Mouse (Mus musculus): ENCODE results near the gene Zfand3. TPM values are rescaled to one million over a fixed set of nuclear protein-coding genes. Genes with fewer than 3 reads are reported as not detected.

Zfand3 gene
- total RNA-seq, 2 experiments from 2014 or later = 108 to 109 TPM

- DNase-seq (ENCODE audit: low spot score in 2 of 2) = no peak
These were observed 95.1 kb downstream of the Zfand3 start for GRCm38 (mm10) chr17:30099670-30100069.

GRCm38 (mm10) chr17:30101801-30102200 lies 97.3 kb downstream of the Zfand3 start:
- DNase-seq (ENCODE audit: low spot score in 2 of 2) = no peak

GRCm38 (mm10) chr17:30103005-30103404 lies 98.5 kb downstream of the Zfand3 start:
- no peak for DNase-seq (ENCODE audit: low spot score in 2 of 2)

- no peak for DNase-seq (ENCODE audit: low spot score in 2 of 2)
These were observed 99.2 kb downstream of the Zfand3 start for GRCm38 (mm10) chr17:30103641-30104165.

DNA sequence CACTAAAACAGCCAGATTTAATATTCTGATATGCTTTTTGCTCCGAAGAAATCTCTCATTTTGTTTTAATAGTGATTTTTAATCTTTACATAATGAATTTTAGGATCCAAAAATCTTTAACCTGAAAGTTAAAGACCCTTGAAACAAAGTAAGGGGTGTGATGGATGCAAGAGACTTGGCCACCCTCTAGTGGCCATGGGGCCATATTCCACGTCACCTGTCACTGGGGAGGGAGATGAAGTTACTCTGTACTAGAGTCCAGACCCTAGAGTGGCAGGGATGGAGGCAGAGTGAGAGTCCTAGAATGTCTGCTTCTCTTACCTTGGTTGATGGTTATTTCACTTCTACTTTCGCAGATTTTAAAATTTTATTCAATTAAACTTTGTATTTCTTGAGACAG lies 100.8 kb downstream of the Zfand3 start:
- no peak for DNase-seq (ENCODE audit: low spot score in 2 of 2)

DNA sequence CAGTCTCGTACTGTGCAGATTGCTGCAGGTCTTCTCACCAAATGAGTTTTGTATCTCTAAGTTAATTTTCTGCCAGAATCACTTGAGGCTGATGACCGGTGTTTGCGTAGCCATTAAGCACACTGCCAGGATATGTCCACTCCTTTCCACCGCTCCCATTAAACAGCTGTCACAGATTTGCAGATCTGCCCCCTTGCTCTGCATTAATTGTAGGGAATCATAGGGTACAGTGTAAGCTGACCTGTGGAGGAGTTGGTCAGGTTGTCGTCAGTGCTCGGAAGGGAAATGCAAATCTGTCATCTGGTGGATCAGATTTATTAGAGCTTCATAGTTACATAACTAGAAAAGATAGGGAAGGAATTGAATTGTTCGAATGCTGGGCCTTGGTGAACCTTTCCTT lies 106.1 kb downstream of the Zfand3 start:
- DNase-seq (ENCODE audit: low spot score in 2 of 2) = no peak

DNA sequence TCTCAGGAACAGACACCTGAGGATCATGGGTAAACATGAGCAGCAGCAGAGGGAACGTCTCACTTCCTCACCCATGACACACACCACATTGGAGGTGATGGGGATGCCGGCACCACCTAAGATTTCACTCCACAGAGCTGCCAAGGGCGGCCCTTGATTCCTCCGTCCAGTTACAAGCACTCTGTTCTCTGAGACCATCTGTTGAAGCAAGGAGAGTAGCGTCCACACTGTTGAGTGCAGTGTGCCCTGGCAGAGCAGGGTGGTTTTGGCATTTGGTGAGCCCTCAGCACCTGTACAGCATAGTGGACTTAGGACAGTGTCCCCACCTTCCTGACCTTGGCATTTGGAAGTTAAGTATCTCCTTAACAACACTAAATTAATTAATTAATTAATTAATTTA lies 107.0 kb downstream of the Zfand3 start:
- no peak for DNase-seq (ENCODE audit: low spot score in 2 of 2)

DNA sequence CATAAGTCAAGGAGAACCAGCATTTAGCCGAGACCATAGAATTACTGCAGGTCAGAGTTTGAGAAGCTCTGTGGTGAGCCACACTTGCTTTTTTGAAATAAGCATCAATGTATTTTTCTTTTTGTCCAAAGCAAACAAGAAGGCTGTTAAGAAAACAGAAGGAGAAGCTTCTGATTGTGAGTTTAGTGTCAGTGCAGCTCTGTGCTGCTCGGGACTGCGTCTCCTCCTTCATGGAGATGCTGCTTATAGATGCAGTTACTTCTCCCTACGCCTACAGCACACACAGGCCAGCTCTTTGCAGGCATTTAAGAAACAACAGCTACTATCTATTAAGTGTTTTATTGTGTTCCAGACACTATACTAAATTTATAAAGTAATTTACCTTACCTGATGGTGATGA lies 107.5 kb downstream of the Zfand3 start:
- DNase-seq (ENCODE audit: low spot score in 2 of 2) = no peak

- no peak for DNase-seq (ENCODE audit: low spot score in 2 of 2)
These were observed 108.2 kb downstream of the Zfand3 start for GRCm38 (mm10) chr17:30112555-30113305.

- peak; percentile 42 to 59 for DNase-seq (ENCODE audit: low spot score in 2 of 2)
These were observed 110.2 kb downstream of the Zfand3 start for GRCm38 (mm10) chr17:30114761-30115160.

GRCm38 (mm10) chr17:30116226-30116625 lies 111.7 kb downstream of the Zfand3 start:
- DNase-seq (ENCODE audit: low spot score in 2 of 2) = no peak

DNA sequence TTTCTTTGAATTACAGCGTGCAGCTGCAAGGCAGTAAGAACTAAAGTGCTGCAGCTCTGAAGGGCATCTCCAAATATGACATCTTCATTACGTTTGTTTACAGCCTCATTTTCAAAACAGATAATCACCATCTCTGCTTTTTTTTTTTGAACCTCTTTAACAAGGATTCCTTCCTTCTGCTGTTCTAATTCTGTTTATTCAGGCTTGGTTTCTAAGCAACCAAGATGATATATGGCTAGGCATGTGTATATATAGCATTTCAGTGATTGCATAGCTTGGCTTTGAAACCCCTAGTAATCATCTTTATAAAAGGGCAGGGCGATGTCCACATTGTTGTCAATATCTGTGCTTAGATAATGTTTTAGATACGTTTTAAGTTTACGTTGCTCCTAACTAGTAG lies 113.5 kb downstream of the Zfand3 start:
- no peak for DNase-seq (ENCODE audit: low spot score in 2 of 2)

DNA sequence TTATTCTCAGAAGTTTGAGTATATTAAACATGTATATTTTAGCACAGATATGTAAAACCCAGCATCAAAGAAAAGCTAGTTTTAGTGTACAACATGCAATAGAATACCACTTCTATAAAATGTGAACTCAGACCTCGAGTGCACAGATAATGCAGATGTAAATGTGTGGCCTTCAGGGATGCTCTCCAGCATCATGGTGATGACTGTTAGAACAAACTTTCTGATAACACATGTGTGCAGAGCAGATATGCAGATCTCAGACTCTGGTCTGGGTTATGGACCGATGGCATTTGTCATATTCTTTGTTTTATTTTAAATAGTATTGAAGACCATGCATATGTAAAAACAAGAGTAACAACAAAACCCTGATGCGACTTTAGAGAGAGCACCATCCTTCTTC lies 117.7 kb downstream of the Zfand3 start:
- no peak for DNase-seq (ENCODE audit: low spot score in 2 of 2)

GRCm38 (mm10) chr17:30128456-30128855 lies 123.9 kb downstream of the Zfand3 start:
- no peak for DNase-seq (ENCODE audit: low spot score in 2 of 2)

GRCm38 (mm10) chr17:30129220-30129619 lies 124.7 kb downstream of the Zfand3 start:
- DNase-seq (ENCODE audit: low spot score in 2 of 2) = no peak

- DNase-seq (ENCODE audit: low spot score in 2 of 2) = no peak
These were observed 125.8 kb downstream of the Zfand3 start for GRCm38 (mm10) chr17:30130326-30130725.

DNA sequence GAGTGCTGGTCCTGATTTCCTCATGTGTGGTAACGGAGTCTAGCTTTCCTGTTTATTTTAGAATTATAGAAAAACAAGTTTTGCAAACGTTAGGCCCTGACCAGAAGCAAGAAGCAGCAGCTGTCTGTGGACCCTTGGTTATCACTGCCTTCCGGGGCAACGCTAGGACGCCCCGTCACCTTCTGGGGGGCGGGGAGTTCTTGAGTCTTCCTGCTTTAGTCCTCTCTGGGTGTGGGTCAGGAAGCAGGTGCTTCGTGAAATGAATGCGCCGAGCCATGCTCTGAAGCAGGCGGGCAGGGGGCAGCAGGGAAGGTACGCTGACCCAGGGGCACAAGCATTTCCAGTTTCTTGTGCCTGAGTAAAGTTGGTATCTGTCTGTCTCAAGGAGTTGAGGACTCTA lies 129.1 kb downstream of the Zfand3 start:
- DNase-seq (ENCODE audit: low spot score in 2 of 2) = no peak

DNA sequence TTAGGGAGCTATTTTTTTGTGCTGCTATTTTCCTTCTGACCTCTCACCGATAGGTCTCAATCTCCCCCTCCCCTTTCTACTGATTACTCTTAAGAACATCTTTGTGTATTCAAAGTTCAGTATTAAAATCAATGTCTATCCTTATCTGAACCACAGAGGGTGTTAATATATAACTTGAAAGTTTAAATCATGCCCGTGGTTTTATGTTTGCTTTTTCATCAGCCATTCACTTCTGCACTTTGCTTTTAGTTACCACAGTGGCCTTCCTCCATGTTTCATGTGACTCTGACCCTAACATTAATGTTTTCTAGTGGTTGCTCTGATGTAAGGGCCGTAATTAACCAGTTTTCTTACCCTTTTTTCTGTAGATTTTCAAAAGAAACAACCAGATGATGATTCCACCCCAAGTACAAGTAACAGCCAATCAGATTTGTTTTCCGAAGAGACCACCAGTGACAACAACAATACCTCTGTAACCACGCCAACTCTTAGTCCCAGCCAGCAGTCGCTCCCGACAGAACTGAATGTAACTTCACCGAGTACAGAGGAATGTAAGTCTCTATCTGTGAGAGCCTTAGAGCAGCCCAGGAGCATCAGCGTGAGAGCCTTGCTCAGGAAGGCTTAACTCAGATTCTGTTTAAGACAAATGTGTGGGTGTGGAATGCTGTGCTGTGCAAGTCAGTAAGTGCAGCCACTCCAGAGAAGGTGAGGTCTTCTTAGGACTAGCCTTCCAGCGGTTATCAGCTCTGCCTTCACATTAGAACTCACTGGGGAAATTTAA lies 130.6 kb downstream of the Zfand3 start:
- DNase-seq (ENCODE audit: low spot score in 2 of 2) = peak in 1 of 2 experiments; percentile 20

- no peak for DNase-seq (ENCODE audit: low spot score in 2 of 2)
These were observed 131.4 kb downstream of the Zfand3 start for GRCm38 (mm10) chr17:30135890-30136289.

DNA sequence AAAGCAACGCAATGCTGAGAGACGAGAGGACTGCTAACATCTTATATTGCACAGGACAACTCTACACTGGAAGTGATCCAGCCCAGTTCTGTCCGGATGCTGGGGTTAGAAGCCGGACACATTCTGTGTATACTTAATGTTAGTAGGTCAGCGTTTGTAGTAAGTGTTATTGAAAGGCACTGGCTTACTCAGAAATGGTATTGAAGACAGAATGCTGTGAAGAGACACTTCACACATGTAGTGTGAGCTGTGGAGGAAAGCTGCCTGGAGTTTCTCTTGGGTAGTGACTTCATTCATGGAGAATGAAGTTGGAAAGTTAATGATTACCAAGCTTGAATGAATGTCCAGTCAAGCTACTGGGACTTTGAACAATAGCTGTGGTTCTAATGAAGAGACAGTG lies 132.2 kb downstream of the Zfand3 start:
- DNase-seq (ENCODE audit: low spot score in 2 of 2) = no peak

DNA sequence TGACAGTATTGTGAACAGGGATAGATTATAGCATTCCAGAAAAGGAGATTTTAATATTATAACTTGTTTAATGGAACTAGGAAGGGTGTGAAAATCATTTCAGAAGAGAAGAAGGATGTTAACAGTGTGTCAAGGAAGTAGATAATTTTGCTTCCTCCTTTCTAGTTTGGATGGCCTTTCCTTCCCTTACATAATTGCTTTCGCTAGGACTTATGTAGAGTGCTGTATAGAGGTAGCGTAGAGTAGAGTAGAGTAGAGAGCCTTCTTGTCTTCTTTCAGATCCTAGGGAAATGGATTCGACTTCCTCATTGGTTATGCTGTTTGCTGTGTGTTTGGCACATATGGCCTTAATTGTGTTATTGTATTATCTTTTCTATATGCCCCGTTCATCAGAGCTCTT lies 132.6 kb downstream of the Zfand3 start:
- no peak for DNase-seq (ENCODE audit: low spot score in 2 of 2)

- no peak for DNase-seq (ENCODE audit: low spot score in 2 of 2)
These were observed 139.6 kb downstream of the Zfand3 start for GRCm38 (mm10) chr17:30144114-30144513.

All from left cerebral cortex, adult 18-20 months (tissue).